Mouse (Mus musculus): Measurements from ENCODE around the gene Nhlh1.

GRCm38 (mm10) chr1:172046410-172046809 lies 11.0 kb downstream of the Nhlh1 start:
- TF ChIP-seq CTCF (conservative IDR thresholded peaks at IDR 0.05; ENCODE audit: low read length) (no peak), POU5F1 (IDR thresholded peaks at IDR 0.05; ENCODE audit: borderline replicate concordance, low read length) (no peak)

Data from E14TG2a.4 (cell line).